Mouse (Mus musculus) kidney, postnatal 14 days (tissue): Measurements from ENCODE around the gene Ppa2.

Experiments used
- DNase-seq: peaks from one replicate; pipeline ENCODE4 v3.0.0; 2022; ENCODE audit warnings: mixed read lengths

Gene Ppa2

DNA sequence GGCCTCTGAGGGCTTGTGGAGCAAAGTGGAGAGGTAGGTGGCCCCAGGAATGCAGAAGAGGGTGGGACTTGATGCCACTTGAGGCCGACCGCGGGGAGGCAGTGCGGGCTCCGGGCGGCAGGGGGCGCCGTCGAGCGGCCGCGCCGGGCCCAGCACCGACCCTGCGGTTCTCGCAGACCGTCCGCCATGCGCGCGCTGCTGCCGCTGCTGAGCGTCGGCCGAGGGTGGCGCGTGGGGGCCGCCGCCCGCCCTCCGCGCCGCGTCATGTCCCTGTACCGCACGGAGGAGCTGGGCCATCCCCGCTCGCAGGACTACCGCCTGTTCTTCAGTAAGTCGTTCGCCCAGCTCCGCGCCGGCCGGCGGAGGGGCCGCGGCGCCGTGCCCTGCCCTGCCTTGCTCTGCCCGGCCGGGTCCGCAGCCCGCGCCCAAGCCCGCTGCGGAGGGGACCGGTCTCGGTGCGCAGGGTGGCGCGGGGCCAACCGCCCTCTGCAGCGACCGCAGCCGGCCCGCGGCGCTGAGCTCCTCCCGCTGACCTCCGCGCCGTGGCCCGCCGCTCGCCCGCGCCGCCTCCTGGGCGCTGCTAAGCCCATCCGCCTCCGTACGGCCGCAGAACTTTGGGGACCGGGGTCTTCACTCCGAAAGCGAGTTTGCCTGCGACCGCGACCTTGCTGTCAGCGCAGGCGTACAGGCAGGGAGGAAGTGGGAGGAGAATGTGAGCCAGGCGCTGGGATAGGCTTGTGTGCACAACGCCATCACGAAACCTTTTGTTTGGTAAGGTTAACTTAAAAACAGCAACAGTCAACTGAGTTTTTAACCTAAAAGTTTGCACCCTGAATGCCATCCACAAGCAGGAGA lies at the start of gene Ppa2:
Ppa2 (plus strand) TSS at position 157 of the 855 bp plus-strand sequence.
- peak; percentile 91 for DNase-seq

DNA sequence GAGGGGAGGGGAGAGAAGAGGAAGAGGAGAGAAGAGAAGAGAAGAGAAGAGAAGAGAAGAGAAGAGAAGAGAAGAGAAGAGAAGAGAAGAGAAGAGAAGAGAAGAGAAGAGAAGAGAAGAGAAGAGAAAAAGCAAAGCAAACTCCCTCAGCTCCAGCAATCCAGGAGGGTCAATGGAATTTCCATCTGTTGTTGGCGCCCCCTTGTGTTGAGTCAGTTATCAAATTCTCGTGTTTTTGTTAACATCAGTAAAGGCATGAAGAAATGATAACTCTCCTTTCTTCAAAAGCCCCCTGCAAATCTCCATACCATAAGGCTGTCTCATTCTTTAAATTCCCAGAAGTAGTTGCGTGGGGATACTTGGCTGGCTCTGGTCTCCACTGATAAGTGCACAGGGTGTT lies 38.0 kb upstream of the Ppa2 start:
- DNase-seq = peak; percentile 86

DNA sequence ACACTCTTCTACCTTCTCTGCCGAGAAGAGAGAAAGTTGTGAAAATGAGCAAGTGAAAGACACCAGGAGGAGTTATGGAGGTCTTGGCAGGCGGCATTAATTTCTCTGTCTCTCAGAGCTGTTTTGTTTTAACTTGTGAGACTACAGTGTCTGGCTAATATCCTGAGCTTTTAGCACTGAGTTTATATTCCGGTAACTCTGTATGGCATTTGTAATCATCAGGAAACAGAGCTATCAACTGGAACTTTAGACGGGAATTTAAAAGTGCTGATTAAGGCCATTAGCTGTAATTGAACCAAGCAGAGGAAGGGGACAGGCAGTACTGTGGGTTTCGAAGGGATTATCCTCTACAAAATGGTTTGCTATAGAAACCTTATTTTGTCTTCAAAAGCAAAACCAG lies 25.3 kb upstream of the Ppa2 start:
- no peak for DNase-seq

DNA sequence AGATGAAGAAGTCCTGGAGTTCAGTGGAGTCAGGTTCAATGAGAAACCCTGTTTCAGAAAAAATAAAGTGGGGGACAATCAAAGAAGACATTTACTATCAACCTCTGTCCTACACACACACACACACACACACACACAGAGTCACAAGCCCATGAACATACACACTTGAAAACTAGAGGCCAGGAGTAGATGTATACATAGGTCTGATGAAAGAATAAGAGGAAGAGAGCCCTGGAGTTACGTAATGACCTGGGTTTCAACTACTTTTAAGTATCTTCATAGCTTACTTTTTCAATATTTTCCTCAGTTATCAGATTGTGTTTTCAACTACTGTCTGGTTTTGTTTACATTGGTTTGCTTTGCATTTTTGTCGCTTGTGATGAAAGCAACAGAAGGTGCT lies 21.1 kb upstream of the Ppa2 start:
- no peak for DNase-seq

DNA sequence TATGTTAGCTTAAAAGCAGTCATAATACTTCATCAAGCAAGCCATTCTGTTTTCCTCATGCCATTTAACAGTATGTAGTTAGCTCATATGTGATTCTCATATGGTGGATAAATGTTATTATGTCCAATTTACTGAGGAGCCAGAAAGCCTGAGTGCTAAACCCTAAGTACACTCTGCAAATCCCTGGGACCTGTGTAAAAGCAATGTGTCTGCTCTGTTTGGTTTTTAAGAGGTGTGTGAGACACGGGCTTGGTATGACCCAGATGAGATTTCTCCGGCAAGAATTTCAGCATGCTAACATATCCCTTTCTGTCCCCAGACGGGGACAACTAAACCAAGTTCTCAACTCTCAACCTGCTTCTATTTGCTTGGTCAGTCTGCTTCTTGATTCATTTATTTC lies 5.6 kb upstream of the Ppa2 start:
- no peak for DNase-seq

DNA sequence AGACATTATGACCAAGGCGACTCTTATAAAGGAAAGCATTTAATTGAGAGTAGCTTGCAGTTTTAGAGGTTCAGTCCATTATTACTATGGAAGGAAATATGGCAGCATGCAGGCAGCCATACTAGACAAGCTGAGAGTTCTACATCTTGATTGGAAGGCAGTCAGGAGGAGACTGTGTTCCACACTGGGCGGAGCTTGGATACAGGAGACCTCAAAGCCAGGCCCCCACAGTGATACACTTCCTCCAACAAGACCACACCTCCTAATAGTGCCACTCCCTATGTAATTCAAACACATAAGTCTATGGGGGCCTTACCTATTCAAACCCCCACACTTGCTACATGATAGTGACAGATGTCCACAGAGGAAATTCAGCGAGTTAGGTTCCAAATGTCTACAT lies 1.5 kb upstream of the Ppa2 start:
- no peak for DNase-seq

DNA sequence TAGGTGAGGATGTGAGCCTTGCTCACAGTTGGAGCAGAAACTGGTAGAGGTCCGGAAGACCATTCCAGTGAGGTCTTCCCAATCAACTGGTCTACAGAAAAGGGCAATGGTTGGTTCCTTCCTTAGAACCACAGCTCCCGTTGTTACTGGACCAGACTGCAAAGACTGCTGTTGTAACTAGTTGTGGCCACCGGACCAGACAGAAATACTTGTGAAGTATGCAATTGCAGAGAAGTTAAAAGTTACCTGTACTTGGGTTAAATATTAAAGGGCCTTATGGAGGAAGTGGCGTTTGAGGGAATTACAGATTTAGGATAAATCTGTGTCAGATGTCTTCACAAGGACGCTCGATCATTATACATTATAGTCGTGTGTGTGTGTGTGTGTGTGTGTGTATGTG lies 551 bp upstream of the Ppa2 start:
- DNase-seq = peak; percentile 40

DNA sequence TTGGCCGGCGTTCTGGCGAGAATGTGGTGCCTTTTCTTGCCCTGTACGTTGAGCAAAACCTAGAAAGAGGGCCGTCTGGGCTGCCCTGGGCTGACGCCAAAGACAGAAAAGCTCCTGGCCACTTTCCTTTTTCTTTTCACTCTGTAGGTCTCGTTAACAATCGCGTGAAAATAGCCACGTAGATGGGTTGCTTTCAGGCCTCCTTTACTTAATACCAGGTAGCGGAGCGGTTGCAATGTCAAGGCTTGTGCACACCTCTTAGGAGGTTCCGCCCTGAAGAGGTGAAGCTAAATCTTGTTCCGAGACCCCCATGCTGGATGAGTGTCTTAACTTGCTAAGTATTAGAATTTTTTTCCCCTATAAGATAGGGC lies 884 bp downstream of the Ppa2 start:
- DNase-seq = no peak

DNA sequence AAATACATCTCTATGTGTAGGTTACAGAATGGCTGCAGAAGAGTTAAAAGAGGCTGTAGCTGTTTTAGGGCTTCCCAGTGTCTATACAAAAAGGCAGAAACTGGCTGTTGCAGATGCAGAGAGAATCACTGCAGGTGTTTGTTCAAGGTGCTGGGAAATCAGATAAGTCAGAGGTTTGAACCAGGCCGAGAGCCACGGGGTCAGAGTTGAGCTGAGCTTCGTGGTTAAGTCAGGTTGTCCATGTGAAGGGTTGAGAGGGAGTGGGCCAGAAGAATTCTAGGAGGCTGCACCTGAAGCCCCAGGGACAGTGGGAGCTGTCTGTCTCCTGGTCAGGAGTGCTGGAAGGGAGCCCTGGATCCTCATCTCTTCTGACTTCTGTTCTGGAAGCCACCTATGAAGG lies 2.4 kb downstream of the Ppa2 start:
- DNase-seq = no peak

DNA sequence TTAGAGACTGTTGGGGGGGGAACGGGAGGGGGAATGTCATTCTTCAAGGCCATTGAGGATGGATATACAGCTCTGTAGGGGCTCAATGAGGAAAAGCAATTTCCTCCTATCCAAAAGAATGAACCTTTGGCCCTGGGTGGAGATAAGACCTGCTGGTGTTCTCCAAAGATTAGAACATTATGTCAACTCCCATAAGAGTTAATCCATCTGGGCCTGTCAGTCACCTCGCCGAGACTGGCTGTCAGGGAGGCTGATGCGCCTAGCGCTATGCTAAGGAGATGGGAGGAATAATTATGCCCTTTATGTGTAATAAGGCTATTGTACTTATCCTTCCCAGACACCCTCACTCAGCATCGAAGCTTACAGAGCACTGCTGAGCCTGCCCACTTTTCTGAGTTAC lies 2.9 kb downstream of the Ppa2 start:
- no peak for DNase-seq

DNA sequence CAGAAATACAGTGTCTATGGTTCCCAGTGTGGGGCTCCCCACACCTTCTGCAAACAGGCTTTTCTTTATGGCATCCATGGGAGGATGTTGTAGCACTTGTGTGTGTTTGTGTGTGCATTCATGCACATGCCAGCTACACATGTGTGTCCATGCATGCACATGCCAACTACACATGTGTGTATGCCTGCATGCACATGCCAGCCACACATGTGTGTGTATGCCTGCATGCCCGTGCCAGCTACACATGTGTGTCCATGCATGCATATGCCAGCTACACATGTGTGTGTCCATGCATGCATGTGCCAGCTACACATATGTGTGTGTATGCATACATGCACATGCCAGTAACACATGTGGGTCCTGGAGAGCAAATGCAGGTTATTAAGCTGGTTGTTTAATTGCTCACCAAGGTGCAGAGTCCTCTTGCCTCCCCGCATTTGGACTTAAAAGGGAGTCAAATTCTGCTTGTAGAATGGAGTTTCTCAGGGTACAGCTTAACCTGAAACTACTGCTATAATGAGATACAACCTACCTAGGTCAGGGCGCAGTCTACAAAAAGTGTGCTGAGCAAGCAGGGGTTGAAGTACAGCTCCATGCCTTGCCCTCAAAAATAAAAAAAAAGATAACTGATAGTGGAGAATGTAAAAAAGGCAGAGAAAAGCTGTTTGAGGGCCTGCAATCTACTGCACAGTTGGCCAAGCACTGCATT lies 3.7 kb downstream of the Ppa2 start:
- peak; percentile 35 for DNase-seq

DNA sequence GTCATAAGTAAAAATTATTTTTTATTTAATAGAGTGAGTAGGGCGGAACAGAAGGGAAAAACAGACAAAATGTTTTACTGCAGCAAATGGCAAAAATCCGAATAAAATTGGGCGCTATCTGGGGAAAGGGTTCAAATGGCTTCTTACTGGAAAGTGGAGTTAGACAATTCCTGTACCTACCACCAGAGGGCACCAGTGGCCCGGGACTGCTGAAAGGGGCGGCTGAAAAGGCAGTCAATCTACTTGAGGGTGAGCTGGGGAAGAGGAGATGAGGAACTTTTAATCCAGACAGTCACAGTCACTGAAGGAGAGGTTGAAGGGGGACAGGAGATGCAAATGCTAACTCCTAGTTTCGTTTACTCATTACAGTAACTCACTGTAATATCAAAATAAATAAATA lies 4.6 kb downstream of the Ppa2 start:
- DNase-seq = peak; percentile 74

DNA sequence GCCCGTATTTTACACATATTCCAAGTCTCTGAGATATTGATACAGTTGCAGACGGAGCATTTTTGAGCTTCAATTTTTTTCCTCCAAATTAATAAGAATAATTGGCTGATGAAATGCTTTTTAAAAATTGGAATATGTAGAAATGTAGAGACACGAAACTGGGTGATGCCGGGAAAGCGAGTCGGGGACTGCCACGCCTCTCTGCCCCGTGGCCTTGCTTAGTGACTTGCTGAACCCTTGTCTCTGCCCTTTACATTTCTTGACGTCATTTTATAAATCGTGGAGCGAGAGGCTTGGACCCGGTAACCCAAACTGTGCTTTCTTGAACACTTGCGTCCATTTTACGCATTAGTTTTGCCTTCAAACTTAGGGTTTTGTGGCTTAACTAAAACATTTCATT lies 5.1 kb downstream of the Ppa2 start:
- no peak for DNase-seq

DNA sequence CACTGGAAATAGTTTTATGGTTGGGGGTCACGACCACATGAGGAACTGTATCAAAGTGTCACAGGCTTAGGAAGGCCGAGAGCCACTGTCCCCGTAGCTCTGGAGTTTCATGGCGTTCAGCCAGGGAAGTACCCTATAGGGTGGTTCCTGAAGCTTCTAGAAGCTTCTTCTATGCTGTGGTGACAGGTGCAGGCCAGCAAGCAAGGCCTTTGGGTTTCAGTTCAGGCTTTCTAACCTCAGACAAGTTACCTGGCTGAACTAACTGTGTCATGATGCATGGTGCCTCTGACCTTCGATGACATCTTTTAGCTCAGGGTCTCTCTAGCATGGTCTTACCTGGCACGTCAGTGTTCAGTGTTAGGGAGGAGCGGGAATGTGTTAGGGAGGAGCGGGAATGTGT lies 5.7 kb downstream of the Ppa2 start:
- DNase-seq = no peak

DNA sequence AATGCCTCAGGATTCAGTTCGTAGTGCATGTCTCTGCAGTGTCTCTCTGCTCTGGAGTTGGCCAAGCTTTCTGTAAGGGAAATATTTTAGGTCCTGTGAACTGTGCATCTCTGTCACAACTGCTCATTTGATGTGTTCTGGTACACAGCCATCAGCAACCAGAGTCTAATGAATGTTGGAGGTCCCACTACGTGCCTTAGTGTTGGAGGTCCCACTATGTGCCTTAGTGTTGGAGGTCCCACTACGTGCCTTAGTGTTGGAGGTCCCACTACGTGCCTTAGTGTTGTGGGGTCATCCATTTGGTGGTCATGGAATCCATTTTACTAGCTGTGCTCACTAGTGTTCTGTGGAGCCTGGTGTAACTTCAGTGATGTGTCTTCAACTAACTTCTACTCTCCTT lies 7.9 kb downstream of the Ppa2 start:
- no peak for DNase-seq

DNA sequence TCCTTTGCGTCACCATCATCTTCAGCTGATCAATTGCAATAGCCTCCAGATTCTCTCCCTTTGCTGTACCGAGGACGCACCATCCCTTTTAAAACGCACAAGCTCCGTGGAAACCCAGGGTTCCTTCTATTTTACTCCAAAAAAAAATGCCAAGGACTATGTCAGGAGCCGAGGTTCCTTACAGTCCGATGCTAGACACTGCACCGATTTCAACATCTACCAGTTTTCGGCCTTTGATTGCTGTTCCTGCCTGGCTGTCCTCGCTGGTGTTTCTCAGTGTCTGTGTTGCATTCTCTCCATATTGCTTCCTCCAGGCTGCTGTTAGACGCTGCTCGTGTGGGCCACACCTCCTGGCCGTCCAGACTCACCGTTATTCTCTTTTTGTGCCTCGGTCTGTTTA lies 8.7 kb downstream of the Ppa2 start:
- no peak for DNase-seq

DNA sequence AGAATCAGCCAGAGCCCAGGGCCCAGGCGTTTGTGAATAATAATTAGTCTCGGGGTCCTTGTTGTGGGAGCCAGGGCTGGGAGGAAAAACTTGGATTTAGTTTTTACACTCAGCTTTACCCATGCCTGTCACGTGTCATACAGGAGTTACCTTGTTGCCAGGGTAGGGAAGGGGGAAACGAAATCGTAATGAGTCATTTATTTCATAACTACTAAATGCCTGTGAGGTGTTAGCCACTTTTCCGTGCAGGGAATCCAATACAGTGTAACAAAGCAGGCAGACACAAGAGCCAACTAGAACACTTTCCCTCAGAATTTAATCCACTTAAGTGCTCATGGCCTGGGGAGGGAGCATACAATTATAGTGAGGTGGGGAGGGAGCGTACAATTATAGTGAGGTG lies 9.9 kb downstream of the Ppa2 start:
- DNase-seq = no peak

DNA sequence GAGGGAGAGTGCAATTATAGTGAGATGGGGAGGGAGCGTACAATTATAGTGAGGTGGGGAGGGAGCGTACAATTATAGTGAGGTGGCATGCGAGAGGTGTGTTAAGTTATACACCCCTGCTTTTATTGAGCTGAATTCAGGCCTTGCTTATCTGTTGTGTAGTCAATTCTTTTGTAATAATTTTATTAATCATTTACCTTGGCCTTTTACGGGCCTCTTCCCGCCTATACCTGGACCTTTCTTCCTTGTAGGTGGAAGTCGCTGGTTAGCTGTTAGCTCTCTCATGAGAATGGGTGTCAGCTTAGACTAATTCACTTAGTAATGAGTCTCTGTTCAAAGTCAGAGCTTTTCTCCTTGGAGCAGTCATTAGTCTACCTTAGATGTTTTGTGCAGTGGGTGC lies 10.4 kb downstream of the Ppa2 start:
- DNase-seq = no peak

DNA sequence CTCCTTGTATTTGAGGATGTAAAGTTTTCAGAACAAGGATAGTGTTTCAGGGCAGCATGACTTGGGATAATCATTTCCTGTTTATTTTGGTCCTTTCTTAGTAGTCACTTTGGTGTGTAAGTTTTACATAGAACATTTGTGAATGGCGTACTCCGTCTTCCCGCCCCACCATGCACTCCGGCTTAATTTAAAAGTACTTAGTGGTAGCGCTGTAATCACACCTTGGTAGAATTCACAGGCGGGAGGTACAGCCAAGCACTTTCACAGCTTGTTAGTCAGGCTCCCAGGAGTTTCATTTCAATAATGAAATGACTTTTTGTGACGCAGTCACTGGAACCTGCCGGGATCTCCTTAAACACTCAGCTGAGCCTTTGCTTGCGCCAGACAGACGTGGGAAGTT lies 12.0 kb downstream of the Ppa2 start:
- DNase-seq = no peak

DNA sequence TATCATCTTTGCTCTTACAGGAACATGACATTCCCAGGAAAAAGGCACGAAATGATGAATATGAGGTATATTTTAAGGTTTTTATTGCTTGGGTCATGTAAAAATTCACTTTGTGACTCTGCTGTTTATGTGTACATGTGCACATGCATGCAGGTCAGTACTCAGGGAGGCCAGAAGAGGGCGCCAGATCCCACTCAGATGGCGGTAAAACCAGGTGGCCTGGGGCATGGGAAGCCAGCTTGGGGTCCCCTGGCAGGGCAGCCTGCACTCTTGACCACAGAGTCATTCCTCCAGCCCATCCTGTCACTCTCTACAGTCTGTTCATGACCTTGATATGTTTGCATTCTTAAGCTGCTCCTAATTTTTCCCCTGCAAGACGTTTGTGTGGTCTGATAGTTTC lies 12.6 kb downstream of the Ppa2 start:
- DNase-seq = no peak

DNA sequence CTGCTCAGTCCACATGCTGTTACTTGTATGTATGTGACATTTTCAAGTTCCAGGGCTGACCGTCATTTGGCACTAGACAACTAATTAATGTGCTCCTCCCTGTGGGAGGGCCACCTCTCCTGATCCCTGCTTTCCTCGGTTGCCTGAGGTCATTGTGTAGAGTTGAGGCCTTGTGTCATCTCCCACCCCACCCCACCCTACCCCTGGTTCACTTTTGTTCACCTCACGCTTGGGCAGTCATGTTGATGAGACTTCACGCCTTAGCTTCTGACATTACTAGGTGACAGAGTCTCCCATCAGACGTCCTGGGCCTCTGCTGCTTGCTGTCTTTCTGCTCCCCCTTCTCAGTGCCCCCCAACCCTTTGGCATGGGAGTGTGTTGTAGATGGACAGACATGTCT lies 15.2 kb downstream of the Ppa2 start:
- no peak for DNase-seq

DNA sequence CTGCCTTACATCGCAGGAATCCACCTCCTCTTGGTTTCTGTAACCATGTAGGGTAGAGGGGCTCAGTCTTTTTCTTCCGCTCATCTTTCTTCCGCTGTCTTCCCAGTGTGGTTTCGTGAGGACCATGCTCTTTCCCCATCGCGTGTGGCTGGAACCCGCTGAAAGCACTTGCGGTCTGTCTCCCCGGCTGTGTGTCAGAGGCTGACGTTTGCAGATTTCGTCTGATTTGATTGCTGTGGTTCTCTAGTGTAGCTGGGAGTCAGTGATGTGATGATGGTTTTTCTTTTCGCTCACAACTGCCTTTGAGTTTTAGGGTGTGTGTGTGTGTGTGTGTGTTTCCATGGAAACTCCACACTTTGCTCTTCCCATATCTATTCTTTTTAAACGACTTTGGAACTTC lies 18.6 kb downstream of the Ppa2 start:
- DNase-seq = no peak

DNA sequence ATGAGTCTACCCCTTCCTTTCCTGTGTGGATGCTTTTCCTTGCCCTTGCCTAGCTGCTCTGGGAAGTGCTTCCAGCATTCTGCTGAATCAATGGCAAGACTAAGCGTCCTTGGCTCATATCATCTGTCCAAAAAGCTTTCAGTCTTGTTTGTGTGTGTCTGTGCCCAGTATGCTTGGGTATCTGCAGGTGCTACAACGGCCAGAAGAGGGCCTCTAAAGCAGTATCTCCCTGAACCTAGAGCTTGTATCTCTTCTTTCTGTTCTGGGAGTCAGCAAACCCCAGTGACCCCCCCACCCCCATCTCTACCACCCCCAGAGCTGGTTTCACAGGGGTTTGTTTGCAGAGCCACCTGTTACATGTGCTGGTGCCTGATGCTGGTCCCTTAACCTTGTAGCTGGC lies 19.5 kb downstream of the Ppa2 start:
- no peak for DNase-seq

DNA sequence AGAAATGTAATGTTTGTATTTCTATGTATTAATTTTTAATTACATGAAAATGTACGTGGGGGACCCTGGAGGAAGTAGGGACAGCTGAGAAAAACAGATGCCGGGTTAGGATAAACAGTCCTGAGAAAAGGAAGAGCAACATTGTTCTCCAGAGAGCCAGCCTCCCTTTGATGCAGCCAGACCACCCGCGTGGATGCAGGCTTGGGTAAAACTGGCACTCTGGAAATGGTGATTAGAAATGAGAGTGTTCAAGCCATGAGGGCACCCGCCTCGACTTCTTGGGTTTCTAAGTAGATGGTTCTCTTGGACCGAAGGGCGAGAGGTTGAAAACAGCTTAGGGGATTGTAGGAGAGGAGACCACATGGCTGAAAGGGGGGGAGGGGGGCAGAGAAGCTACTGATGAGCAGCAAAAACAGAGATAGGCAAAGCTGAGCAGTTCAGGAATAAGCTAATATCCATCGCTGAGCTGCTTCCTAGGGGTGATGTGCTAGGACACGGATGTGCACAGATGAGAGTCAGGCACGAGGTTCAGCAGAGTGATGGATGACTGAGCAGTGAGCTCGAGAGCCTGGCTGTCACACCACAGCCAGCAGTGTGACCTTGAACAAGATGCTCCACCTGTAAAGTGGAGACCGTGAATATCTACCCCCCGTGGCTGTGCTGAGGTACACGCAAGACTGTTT lies 21.4 kb downstream of the Ppa2 start:
- DNase-seq = no peak
